Mouse (Mus musculus) c-Kit-positive CD71-negative TER-119-negative erythroid progenitor cells, embryonic 14.5 days (primary cell): ENCODE measurements around the gene Stx1a.

Experiments
- DNase-seq: peaks from one replicate; pipeline ENCODE4 v3.0.0-alpha.2; 2013; ENCODE audit warnings: low read depth

The Stx1a gene

GRCm38 (mm10) chr5:135086871-135087270, 63.6 kb downstream of the Stx1a start:
- DNase-seq: no peak

DNA sequence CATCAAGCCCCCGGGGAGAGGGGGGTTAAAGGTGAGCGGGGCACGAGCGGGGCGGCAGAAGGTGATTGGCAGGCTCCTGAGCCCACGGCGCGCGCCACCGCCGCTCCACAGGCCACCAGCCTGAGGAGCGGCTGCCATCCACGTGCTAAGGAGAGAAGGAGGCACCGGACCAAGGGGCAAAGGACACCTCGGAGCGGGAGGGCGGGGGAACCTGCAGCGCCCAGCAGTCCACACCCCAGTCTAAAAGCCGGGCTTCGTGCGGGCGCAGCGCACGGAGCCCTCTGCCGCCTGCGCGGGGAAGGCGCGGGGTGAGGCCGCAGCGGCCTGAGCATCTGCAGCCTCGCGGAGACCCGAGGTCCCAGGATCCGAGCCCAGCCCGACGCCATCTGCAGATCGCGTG, 66.4 kb downstream of the Stx1a start, which contains the start of gene Mlxipl:
Gene Mlxipl (plus strand): TSS at position 238 of the 400 bp plus-strand sequence.
- no peak for DNase-seq
